Mouse (Mus musculus) liver, postnatal 0 days (tissue): ENCODE results near the gene Pde12.

ENCODE experiments used
- CTCF ChIP-seq: sonication (generic); IDR thresholded peaks from 2 replicates; pipeline ENCODE4 v1.5.1; 2016; ENCODE audit warnings: antibody characterized with exemption, low read depth
- EP300 ChIP-seq: IDR thresholded peaks from 2 replicates; pipeline ENCODE4 v1.6.1; 2016; ENCODE audit warnings: antibody characterized with exemption, low read depth, mild to moderate bottlenecking

DNA sequence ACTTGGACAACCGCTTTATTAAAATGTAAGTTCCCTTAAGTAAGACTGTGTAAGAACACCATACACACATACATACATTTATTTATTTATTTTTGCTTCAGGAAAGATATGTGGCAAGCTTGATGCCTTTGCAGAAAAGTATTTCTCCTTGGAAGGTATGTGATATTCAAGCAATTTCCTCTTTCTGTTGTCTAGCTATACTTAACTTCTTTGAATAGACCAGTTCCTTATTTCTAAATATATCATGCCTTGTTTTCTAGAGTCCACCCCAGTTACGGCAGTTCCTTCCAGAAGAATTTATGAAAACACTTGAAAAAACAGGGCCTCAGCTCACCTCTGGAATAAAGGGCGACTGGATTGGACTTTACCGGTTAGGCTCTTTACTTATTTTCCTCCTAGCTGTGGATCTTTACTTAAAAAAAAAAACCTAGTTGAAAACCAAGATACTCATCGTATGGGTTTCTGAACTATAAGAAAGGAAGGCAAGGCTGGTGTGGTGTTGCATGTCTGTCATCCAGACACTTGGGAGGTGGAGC lies 43.0 kb downstream of the Pde12 start:
- TF ChIP-seq CTCF (no peak), EP300 (no peak)
